Mouse (Mus musculus) ovary, postnatal 14 days (tissue): Measurements from ENCODE around the gene Ndufb6.
"Not testable (repeated sequence)": the region's sequence is repeated elsewhere in the genome, so short reads cannot be mapped to it uniquely, and the experiment has no call there.

Source experiments
- DNase-seq: peaks from one replicate; pipeline ENCODE4 v3.0.0; 2022; ENCODE audit warnings: low spot score

The Ndufb6 gene

GRCm38 (mm10) chr4:40279276-40279900 is at the start of gene Ndufb6:
Ndufb6 (minus strand) TSS chr4:40279421.
- DNase-seq: peak; percentile 97

DNA sequence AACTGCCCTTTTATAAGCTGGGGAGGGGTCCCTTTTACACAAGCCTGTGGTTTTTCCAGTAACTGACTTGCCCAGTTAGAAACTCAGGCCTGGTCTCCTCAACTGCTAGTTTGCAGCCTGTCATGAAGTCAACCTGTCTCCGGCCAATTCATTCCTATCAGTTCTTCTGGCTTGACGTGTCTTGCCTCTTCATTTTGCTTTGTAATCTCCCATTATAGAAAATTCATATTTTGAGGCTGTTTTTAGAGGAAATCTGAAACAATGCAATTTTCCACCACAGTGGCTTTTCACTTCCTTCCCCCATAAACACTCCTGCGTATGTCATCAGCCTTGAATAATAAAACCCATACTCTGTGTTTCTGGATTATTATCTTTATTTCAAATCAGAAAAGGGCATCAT is 47.9 kb upstream of the Ndufb6 start:
- DNase-seq: no peak

GRCm38 (mm10) chr4:40324620-40325019 is 45.4 kb upstream of the Ndufb6 start:
- DNase-seq: no peak

GRCm38 (mm10) chr4:40317404-40317803 is 38.2 kb upstream of the Ndufb6 start:
- DNase-seq: no peak

DNA sequence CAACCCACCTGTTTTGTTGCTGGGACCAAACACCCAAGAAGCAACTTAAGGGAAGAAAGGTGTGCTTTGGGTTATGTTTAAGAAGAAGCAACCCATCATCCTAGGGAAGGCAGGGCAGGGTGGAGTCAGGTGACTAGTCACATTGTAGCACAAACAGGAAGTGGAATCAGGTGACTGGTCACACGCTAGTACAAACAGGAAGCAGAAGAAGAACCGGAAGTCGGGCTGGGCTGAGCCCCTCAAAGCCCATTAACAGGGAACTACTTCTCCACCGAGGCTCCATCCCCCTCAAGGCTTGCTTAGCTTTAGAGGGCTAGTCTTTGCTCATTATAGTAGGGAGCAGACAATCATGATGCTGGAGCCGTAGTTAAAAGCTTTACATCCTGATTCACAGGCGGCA is 33.8 kb upstream of the Ndufb6 start:
- DNase-seq: no peak

GRCm38 (mm10) chr4:40312213-40312612 is 33.0 kb upstream of the Ndufb6 start:
- no peak for DNase-seq

- DNase-seq: no peak
These were observed 31.7 kb upstream of the Ndufb6 start for GRCm38 (mm10) chr4:40310796-40311383.

- no peak for DNase-seq
These were observed 30.5 kb upstream of the Ndufb6 start for GRCm38 (mm10) chr4:40309682-40310081.

- no peak for DNase-seq
These were observed 23.4 kb upstream of the Ndufb6 start for GRCm38 (mm10) chr4:40302445-40303125.

DNA sequence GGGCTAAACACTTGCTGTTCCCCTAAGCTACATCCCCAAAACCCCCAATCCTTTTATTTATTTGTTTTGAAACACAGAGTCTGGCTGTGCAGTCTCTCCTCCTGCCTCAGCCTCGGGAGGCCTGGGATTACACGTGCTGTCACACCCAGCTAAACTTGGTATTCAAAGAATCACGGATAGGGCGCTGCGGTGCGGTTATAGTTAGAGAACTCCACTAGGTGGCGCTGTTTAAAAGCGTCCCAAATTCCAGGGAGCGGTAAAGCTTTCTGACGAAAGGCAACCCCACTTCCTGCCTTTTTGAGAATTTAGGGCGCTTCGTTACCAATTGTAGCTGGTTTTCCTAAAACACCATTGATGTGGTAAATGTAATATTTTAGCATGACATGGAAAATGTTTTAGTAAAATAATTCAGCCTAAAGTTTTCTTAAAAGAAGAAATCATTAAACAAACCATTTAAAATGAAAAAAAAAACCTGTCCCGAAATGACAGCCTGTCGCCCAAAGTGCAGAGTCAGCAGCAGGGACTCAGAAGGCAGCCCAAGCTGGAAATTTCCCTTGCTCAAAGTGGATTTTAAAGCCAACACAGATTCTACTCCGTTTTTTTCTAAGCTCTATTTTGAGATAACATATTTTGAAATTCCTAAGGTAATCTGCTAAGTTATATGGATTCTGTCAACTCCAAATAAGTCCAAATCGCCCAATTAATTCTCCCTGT is 22.0 kb upstream of the Ndufb6 start:
- DNase-seq: peak; percentile 70

- no peak for DNase-seq
These were observed 19.9 kb upstream of the Ndufb6 start for GRCm38 (mm10) chr4:40299169-40299568.

DNA sequence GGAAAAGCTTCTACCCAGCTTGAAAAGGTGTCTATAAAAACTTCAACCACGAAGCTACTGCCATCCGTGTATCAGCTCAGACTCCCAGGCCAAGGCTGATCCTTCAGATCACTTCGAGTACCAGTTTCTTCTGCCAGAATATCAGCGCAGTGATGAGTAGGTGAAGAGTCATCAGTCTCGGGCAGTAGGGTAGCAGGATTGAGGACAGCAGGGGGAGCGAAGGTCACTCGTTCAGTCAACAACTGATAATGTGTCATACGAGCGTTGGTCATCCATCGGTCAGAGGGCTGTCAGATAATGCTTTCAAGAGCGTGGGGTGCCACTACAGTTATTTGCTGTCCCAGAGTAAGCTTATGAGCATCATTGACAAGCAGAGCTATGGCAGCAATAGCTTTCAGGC is 12.3 kb upstream of the Ndufb6 start:
- not testable (repeated sequence) for DNase-seq

GRCm38 (mm10) chr4:40289046-40289445 is 9.8 kb upstream of the Ndufb6 start:
- DNase-seq: no peak

DNA sequence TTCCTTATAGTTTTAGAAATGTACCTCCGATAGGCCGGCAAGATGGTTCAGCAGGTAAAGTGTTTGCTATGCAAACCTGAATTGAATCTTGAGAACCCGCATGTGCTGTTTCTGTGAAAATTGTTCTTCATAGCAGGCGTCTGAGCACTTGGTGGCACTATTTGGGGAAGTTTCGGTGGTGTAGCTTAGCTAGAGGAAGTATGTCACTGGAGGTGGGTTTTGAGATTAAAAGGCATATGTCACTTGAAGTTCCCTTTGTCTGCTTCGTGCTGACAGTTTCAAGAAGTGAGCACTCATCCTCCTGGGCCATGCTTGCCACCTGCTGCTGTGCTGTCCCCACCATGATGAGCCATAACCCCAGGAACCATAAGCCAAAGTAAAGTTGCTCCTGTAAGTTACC is 8.2 kb upstream of the Ndufb6 start:
- no peak for DNase-seq

DNA sequence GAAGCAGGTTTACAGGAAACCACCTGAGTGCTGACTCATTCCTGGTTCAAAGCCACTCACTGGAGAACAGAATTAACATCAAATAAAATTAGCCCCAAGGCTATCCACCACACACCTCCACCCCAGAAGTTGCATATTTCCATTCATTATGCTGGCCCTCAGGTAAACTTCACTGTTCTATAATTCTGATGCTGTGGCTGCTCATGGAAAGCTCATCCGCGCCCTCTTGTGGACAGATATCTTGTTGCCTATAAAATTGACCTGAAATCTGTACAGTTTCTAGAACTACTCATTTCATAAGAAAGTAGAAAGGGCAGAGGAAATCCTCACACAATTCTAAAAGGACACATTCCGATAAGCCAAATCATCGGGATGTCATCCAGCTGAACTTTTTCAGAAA is 6.4 kb upstream of the Ndufb6 start:
- DNase-seq: peak; percentile 62

- peak; percentile 11 for DNase-seq
These were observed 343 bp downstream of the Ndufb6 start for GRCm38 (mm10) chr4:40278880-40279275.

- DNase-seq: peak; percentile 87
These were observed 9.7 kb downstream of the Ndufb6 start, which contains the start of the genes Smim27 and Topors for GRCm38 (mm10) chr4:40269430-40270032. Smim27 (plus strand) TSS chr4:40269579. Topors (minus strand) TSS chr4:40269850.

DNA sequence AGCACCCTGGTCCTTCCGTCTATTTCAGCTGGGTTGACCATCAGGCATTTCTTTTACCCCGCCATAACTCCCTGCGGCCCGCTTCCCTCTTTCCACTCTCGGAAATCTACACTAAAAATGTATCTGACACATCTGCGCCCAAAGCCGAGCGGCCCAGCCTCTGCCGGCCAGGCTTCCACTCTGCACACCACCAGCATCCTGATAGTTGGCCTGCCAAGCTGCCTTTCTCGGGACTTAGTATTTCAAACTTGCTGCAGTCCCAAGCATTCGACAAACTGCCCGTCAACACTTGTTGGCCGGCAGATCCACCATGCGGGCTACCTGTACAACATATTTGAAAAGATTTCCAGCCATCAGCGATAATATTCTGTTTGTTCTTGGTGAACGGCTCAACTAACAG is 10.4 kb downstream of the Ndufb6 start:
- no peak for DNase-seq

GRCm38 (mm10) chr4:40268204-40268813 is 10.9 kb downstream of the Ndufb6 start:
- DNase-seq: peak; percentile 85

GRCm38 (mm10) chr4:40267681-40268080 is 11.5 kb downstream of the Ndufb6 start:
- DNase-seq: no peak

GRCm38 (mm10) chr4:40264321-40264720 is 14.9 kb downstream of the Ndufb6 start:
- no peak for DNase-seq
